Mouse (Mus musculus) layer of hippocampus, adult 9-11 months (tissue): ENCODE results near the gene Rabl6.
A peak's percentile ranks its signal among the peaks of the same experiment; 100 is the strongest.

Experiments used
- DNase-seq: peaks from one replicate; pipeline ENCODE4 v3.0.0; 2022

Gene Rabl6

DNA sequence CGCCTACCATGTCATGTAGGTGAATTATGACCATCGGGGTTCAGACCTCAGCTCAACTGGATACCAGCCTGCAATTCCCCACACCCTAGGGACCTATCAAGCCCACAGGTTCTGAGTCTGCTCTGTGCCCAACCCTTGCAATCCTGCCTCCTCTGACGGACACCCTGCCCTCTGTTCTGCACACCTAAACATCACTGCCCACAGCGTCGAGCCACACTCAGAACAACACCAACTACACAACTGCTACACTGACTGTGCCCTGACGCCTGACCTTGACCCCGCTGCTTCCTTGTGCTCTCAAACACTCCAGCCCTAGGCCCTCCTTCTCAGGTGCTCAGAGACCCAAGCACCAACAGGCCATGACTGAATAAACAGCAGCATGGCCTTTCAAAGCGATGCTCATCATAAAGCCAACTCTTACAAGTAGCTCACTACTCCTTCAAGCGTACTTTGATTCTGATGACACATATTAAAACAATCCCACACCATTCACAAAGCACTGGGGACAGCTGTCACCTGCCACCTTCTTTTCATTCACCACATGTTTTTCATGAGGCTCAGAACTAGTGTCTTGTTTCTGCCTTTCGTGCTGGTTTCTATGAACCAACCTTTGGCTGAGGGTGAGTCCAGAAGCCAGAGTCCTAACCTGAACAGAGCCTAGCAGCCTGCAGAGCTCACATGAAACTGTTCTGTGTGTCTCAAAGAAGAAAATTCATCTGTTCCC, 66.5 kb downstream of the Rabl6 start:
- DNase-seq, result no peak

DNA sequence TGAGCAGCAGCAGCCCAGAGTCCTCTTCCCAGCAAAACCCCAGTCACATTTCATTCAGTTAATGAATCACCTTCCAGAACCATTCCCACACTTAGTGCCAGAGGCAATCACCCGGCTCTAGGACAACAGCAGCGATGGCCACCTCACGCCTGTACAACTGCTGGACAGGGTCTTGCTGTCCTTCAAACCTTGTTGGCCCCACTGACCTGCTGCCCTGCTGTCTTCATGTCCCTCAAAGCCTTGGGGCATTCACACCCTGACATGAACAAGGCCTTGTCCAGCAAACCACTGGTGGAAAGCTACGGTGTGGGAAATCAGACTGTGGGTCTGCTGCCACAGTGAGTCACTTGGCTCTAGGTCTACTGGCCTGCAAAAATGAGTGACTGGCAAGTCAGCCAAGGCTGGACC, 67.8 kb downstream of the Rabl6 start:
- no peak for DNase-seq

DNA sequence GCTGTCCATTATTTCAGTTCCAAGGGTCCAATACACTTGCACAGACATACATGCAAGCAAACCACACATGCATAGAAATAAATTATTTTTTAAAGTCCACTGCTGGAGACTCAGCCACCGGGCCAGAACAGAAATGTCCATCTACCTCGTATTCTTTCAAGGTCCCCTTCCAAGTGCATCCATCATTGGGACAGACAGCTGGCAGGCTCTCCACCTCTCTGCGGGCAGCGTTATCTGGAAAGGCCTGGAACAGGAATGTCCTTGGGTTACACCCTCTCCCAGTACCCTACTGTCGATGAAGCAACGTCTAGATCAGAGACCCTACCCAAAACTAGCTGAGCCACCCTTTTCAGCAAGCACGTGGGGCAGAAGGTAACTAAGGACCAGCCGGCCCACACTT, 71.8 kb downstream of the Rabl6 start:
- DNase-seq, result no peak

DNA sequence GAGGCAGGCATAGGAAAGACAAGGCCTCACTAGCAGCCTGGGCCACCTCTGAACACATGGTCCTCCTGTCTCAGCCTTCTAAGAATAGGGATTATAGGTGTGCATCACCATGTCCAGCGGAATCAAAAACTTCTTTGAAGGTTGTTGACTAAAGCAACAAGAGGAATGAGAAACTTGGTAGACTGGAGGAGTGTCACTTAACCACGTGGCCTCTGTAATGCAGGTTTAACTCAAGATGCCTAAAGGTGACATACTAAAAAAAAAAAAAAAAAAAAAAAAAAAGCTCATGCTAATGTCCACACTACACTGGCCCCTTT, 73.5 kb downstream of the Rabl6 start:
- DNase-seq, result no peak

DNA sequence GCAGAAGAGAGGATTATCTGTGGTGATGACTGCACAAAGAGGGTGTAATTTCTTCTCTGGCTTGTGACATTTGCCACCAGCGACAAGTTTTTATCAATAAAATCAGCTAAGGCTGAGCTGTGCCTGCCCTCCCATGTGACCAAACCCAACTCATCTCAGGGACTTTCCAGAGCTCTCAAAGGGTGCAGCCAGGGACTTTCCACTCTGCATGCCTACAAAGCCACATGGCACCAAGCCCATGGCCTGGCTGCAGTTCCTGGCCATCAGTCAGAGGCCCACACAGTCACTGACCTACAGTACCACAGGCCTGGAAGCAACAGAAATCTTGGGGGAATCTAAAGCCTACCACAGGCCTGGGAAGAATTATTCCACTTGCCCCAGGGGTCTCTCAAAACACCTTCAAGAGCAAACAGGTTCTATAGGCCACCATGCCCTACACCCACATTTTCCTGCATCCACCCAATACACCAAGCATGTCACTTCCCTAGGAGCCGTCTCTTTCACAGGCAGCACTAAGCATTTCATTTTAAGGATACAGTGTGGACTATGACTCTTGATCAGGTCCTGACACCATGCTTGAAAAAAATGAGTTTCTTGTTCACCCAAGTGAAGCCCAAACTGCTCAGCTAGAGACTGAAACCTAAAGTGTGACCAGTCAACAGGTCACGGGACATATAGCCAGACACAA, 74.0 kb downstream of the Rabl6 start:
- peak; percentile 71 for DNase-seq

DNA sequence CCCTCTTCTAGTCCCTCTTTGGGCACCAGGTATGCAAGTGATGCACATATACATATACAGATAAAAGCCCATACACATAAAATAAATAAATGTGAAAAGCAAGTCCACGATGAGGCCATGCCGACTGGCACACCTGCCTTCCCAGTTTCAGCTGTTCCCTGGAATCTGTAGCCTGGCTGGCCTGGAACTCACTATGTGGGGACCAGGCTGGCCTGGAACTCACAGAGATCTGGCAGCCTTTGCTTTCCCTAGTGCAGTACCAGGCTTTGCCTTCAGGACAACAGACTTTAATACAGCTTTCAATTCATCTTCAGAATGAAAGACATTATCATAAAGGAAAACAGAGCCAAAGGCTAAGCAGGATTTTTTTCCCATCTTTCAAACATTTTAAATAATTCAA, 74.6 kb downstream of the Rabl6 start:
- no peak for DNase-seq
